8 mouse cellular contexts compared by ENCODE assay signal in the genomic region with DNA sequence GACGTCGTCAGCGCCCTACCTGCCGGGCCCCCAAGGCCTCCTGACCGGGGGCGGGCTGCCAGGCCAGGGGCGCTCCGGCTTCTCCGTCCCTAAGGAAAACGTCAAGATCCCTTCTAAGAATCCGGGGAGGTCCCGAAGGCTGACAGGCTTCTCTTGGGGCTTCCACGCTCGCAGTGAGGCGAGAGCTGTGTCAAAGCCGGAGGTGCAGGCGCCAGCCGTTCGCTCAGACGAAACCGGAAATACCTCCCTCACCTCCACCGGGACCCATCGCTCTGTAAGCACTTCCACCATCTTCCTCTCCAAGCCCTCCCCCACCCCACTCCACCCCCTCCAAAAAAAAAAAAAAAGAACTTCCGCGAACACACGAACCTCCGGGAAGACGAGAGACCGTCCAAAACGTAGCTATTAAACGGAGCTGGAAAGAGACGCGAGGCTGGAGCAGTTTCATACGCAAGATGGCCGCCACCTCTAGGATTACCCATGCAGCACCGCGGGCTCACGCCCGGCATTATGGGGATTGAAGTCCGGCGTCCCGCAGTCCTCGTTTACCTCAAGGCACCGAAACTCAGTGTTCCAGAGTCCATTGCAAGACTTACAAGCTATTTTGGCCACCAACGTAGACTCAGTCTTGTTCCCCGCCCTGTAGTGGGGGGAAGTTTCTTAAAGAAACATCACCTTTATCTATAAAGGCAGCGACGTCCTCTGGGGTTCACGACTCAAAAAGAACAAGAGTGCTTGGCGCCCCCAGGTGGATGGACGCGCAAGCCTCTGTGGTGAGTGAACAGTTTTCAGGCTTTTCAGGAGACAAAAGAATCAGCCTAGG. TPM values are rescaled to one million over a fixed set of nuclear protein-coding genes. Genes with fewer than 3 reads are reported as not detected.
DNase-seq lines count a peak whose midpoint lies in the region; ATAC-seq lines count a peak whose summit lies in the region.

No protein-coding gene starts in this region.

- WGBS in hindbrain, embryonic 16.5 days, result under 1% methylated on average over 52 of the region's 52 CpGs
- 1% methylated on average over 48 of the region's 52 CpGs for WGBS in macrophage (ENCODE audit: missing documents)

- ATAC-seq in hindbrain, embryonic 16.5 days, result peak; percentile 99

- H3K79me2 ChIP-seq in macrophage (ENCODE audit: inconsistent target), result peaks cover 46% of the 10 kb centered on the region

- peaks cover 11% of the 10 kb centered on the region for H3K4me1 ChIP-seq in hindbrain, embryonic 16.5 days (ENCODE audit: control insufficient read depth, insufficient read depth, low read depth, low read length)

- H3K36me3 ChIP-seq in hindbrain, embryonic 16.5 days (ENCODE audit: control insufficient read depth, insufficient read depth, low read length), result peaks cover 7% of the 10 kb centered on the region
- peaks cover 12% of the 10 kb centered on the region; the same call in 1 of the 2 replicates for H3K36me3 ChIP-seq in macrophage (ENCODE audit: inconsistent target)

- H3K4me2 ChIP-seq in hindbrain, embryonic 16.5 days (ENCODE audit: low read length), result peak overlapping the region; percentile 73

- no peaks in the 10 kb centered on the region for H3K27me3 ChIP-seq in hindbrain, embryonic 16.5 days (replicated peaks; ENCODE audit: control insufficient read depth, insufficient read depth, low read length)

- H3K9ac ChIP-seq in hindbrain, embryonic 16.5 days (ENCODE audit: low read depth, low read length), result peak overlapping the region; percentile 69

- H3K4me3 ChIP-seq in hindbrain, embryonic 16.5 days (ENCODE audit: low read length), result peak overlapping the region; percentile 59
- peak overlapping the region; percentile 88 for H3K4me3 ChIP-seq in macrophage (ENCODE audit: inconsistent target)

- H3K9me3 ChIP-seq in hindbrain, embryonic 16.5 days (ENCODE audit: control insufficient read depth, low read length), result no peaks in the 10 kb centered on the region

- peak; percentile 92 for DNase-seq in WW6 (ENCODE audit: low read depth, low spot score)
- peak; percentile 86 to 94 for DNase-seq in cerebellum, postnatal 4 days (ENCODE audit: low spot score in 2 of 2)
- peak; percentile 94 for DNase-seq in gastrocnemius, adult 18-20 months (ENCODE audit: low spot score)
- DNase-seq in left cerebral cortex, adult 18-20 months (ENCODE audit: low spot score in 2 of 2), result peak; percentile 95
- DNase-seq in right cerebral cortex, adult 18-20 months, result peak; percentile 98
- peak; percentile 72 for DNase-seq in urinary bladder, postnatal 10 days (ENCODE audit: low spot score)

- peak overlapping the region; percentile 77 for H3K27ac ChIP-seq in hindbrain, embryonic 16.5 days (ENCODE audit: low read depth, low read length)
- peak overlapping the region; percentile 72 for H3K27ac ChIP-seq in macrophage

RNA-seq across cellular contexts. Expression of gene N4bp2l2, which starts 0.6 kb away (rescaled TPM):
- 10 to 100 TPM; 24.1 to 34.5 TPM for total RNA-seq in gastrocnemius, adult 18-20 months (2021)
- polyA plus RNA-seq in hindbrain, embryonic 16.5 days (2015; fragmentation: Nextera tagmentation; extraction: Ambion mirVana), result 24.5 and 25.5 TPM in 2 replicates
- total RNA-seq in left cerebral cortex, adult 18-20 months (2021), result 10 to 100 TPM; 82.2 to 88.5 TPM
- 100 to 1,000 TPM in 20 of 26 experiments, 10 to 100 TPM in 6; 82.8 to 211 (median 141) TPM for total RNA-seq in macrophage (2018; cell fraction: chromatin; rRNA removed)
- 10 to 100 TPM; 22.8 to 47.0 (median 35.2) TPM for total RNA-seq in macrophage (2018; cell fraction: cytosol; rRNA removed)
- 100 to 1,000 TPM in 13 of 26 experiments, 10 to 100 TPM in 13; 60.5 to 164 (median 96.1) TPM for total RNA-seq in macrophage (2018; cell fraction: nucleus; rRNA removed)
- 24.6 to 27.4 TPM (median 25.9 TPM) in 3 replicates for polyA plus RNA-seq in macrophage (2018)

RNA-seq across cellular contexts. Expression of gene Pds5b, which starts 8.2 kb away (rescaled TPM):
- 10 to 100 TPM; 21.2 to 22.2 TPM for total RNA-seq in gastrocnemius, adult 18-20 months (2021)
- 26.7 and 27.5 TPM in 2 replicates for polyA plus RNA-seq in hindbrain, embryonic 16.5 days (2015; fragmentation: Nextera tagmentation; extraction: Ambion mirVana)
- total RNA-seq in left cerebral cortex, adult 18-20 months (2021), result 10 to 100 TPM; 73.1 to 75.1 TPM
- 10 to 100 TPM in 24 of 26 experiments, 1 to 10 TPM in 2; 8.1 to 48.6 (median 38.0) TPM for total RNA-seq in macrophage (2018; cell fraction: chromatin; rRNA removed)
- 10 to 100 TPM in 3 of 26 experiments, 1 to 10 TPM in 23; 5.3 to 11.2 (median 8.5) TPM for total RNA-seq in macrophage (2018; cell fraction: cytosol; rRNA removed)
- total RNA-seq in macrophage (2018; cell fraction: nucleus; rRNA removed), result 10 to 100 TPM in 24 of 26 experiments, 1 to 10 TPM in 2; 7.1 to 46.6 (median 23.3) TPM
- 7.0 to 11.5 TPM (median 8.4 TPM) in 3 replicates for polyA plus RNA-seq in macrophage (2018)

Comparison
In these comparisons a context has a peak if more than half of its experiments do, and no peak if none do; other contexts are left out.
1. Peak in every context shown above with its lines: DNase-seq, ATAC-seq, H3K4me3 ChIP-seq and H3K27ac ChIP-seq.